Mouse (Mus musculus): ENCODE measurements at regions not wholly inside any gene's neighbourhood (a gene's known extent, or its start where the extent isn't known, plus 50 kb on each side); places are given as distances from the start of the nearest gene placed in this dataset.

DNA sequence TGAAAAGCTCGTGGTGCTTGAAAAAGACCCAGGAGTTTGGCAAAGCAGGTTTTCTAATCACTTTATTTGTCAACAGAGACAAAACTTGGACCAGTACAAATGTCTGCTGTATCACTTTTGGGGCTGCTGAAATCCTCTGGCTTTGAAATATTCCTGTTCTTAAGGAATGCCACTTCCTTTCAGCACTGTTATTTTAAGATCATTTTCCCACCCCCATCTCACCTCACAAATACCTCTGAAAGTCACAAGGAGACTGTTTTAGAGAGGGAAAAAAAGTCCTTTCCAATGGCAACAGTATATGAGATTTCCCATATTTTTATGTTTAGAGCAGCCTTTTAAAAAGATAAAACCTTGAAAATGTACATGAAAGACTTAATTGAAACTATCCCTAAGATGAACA lies 438.2 kb downstream of the Tm4sf1 start:
- no peak for TF ChIP-seq CHD2 (IDR thresholded peaks at IDR 0.05; ENCODE audit: low read depth, low read length)
- no peak for TF ChIP-seq MAFK (IDR thresholded peaks at IDR 0.05; ENCODE audit: insufficient read depth, low read depth, low read length)
- TF ChIP-seq ZC3H11A (IDR thresholded peaks at IDR 0.05; ENCODE audit: borderline replicate concordance, low read depth, low read length) = no peak
- no peak for TF ChIP-seq HCFC1 (IDR thresholded peaks at IDR 0.05; ENCODE audit: borderline replicate concordance, insufficient read depth, low read length)
- TF ChIP-seq ZNF384 (IDR thresholded peaks at IDR 0.05; ENCODE audit: low read depth, low read length) = no peak

All from ES-E14 (cell line).